8 mouse cellular contexts compared by ENCODE assay signal in the genomic region with DNA sequence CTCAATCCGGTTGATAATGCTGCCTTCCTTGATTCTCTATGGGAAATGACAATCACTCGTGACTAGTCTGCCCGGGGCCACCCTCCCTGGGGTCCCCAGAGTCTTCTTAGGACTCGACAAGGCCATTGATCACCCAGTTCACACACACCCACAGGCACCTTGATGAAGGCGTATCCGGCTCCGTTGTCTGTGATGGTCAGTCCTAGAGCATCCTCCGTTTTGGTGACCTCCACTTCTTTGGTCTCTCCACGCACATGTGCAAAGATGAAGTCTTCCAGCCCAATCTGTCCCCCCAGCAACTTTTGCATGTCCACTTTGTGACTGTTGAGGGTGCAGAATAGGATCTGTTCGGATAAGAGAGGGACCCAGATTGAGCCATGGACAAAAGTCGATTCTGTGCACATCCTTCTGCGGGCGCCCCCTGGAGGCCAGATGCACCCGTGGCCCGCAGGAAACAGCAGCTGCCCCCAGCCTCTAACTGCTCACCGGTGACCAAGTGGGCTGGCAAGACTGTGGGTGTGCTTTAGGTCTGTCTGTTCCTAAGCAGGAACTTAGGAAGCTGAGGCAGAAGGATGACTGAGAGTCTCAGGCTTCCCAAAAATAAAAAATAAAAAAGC. TPM values are rescaled to one million over a fixed set of nuclear protein-coding genes. Genes with fewer than 3 reads are reported as not detected.
A peak's percentile ranks its signal among the peaks of the same experiment; 100 is the strongest.
DNase-seq lines count a peak whose midpoint lies in the region; TF ChIP-seq lines count a peak whose summit lies in the region.

No protein-coding gene starts in this region.

- peak overlapping the region; percentile 22 for H3K4me3 ChIP-seq in gastrocnemius, adult 2 months
- no peak overlapping the region for H3K4me3 ChIP-seq in testis, adult 2 months (ENCODE audit: control insufficient read depth, low read depth, low read length)

- peak; percentile 79 for DNase-seq in gastrocnemius, adult 2 months
- DNase-seq in gastrocnemius, postnatal 25 days, result no peak
- no peak for DNase-seq in testis, postnatal 14 days (ENCODE audit: low spot score)
- peak; percentile 51 for DNase-seq in cerebellum, adult 9-11 months
- DNase-seq in induced T-regulatory cell, adult 2 months (ENCODE audit: low read depth), result peak; percentile 87
- peak; percentile 90 for DNase-seq in lung, postnatal 36 days
- DNase-seq in thymus, postnatal 36 days, result peak; percentile 76 to 81

- H3K27ac ChIP-seq in gastrocnemius, adult 2 months, result no peak overlapping the region
- H3K27ac ChIP-seq in testis, adult 2 months (ENCODE audit: control insufficient read depth, insufficient read depth, low read depth, low read length), result no peak overlapping the region

- H3K36me3 ChIP-seq in testis, adult 2 months (ENCODE audit: control insufficient read depth, insufficient read depth, low read length), result no peaks in the 10 kb centered on the region

- no peak for TF ChIP-seq POLR2A in testis, adult 2 months (IDR thresholded peaks at IDR 0.05; ENCODE audit: control insufficient read depth, low read depth, low read length)

- peak; percentile 90 for TF ChIP-seq CTCF in gastrocnemius, adult 2 months (IDR thresholded peaks at IDR 0.05)
- TF ChIP-seq CTCF in testis, adult 2 months (IDR thresholded peaks at IDR 0.05; ENCODE audit: control insufficient read depth, insufficient read depth, insufficient replicate concordance, low read depth, low read length), result peak; percentile 64

- H3K4me1 ChIP-seq in testis, adult 2 months (ENCODE audit: control insufficient read depth, insufficient read depth, low read length), result peaks cover 45% of the 10 kb centered on the region

- intact Hi-C loops in gastrocnemius, adult 2 months (cut with DNase I), result loop anchor here (2.0 kb wide), 1 partner anchor 53 kb away; no protein-coding TSS in a partner anchor

- no peaks in the 10 kb centered on the region for H3K27me3 ChIP-seq in testis, adult 2 months (ENCODE audit: control insufficient read depth, insufficient read depth, low read length)

RNA-seq across cellular contexts. Expression of gene Gipc3, which starts 1.6 kb away (rescaled TPM):
- 1 to 10 TPM in 1 of 2 experiments, under 1 TPM in 1; 0.69 to 1.3 TPM for total RNA-seq in gastrocnemius, adult 2 months (2021)
- total RNA-seq in gastrocnemius, postnatal 25 days (2021), result 1 to 10 TPM; 1.0 to 1.3 TPM
- polyA plus RNA-seq in testis, adult 2 months (2012; rRNA removed), result 3.3 and 4.1 TPM in 2 replicates

RNA-seq across cellular contexts. Expression of gene Hmg20b, which starts 8.8 kb away (rescaled TPM):
- 10 to 100 TPM; 22.9 to 28.2 TPM for total RNA-seq in gastrocnemius, adult 2 months (2021)
- total RNA-seq in gastrocnemius, postnatal 25 days (2021), result 10 to 100 TPM; 22.9 to 29.6 TPM
- 23.0 and 27.7 TPM in 2 replicates for polyA plus RNA-seq in testis, adult 2 months (2012; rRNA removed)

RNA-seq across cellular contexts. Expression of gene Tbxa2r, which starts 12.9 kb away (rescaled TPM):
- total RNA-seq in gastrocnemius, adult 2 months (2021), result under 1 TPM; 0.43 to 0.75 TPM
- total RNA-seq in gastrocnemius, postnatal 25 days (2021), result under 1 TPM; 0.83 to 1.00 TPM
- 0.47 and 0.91 TPM in 2 replicates for polyA plus RNA-seq in testis, adult 2 months (2012; rRNA removed)

RNA-seq across cellular contexts. Expression of gene Mfsd12, which starts 15.8 kb away (rescaled TPM):
- 1 to 10 TPM; 2.2 to 3.3 TPM for total RNA-seq in gastrocnemius, adult 2 months (2021)
- total RNA-seq in gastrocnemius, postnatal 25 days (2021), result 1 to 10 TPM; 2.3 to 2.9 TPM
- polyA plus RNA-seq in testis, adult 2 months (2012; rRNA removed), result 33.1 and 39.7 TPM in 2 replicates

RNA-seq across cellular contexts. Expression of gene Cactin, which starts 20.5 kb away (rescaled TPM):
- total RNA-seq in gastrocnemius, adult 2 months (2021), result 10 to 100 TPM in 1 of 2 experiments, 1 to 10 TPM in 1; 8.5 to 11.5 TPM
- 1 to 10 TPM; 7.9 to 8.3 TPM for total RNA-seq in gastrocnemius, postnatal 25 days (2021)
- 13.4 and 16.5 TPM in 2 replicates for polyA plus RNA-seq in testis, adult 2 months (2012; rRNA removed)

Comparison
In these comparisons a context has a peak if more than half of its experiments do, and no peak if none do; other contexts are left out.
1. DNase-seq: peak in gastrocnemius, adult 2 months (single experiment), cerebellum, adult 9-11 months (single experiment), induced T-regulatory cell, adult 2 months (single experiment), lung, postnatal 36 days (single experiment) and thymus, postnatal 36 days (2 of 2); none in gastrocnemius, postnatal 25 days (single experiment) and testis, postnatal 14 days (single experiment).